Mouse (Mus musculus) midbrain, embryonic 12.5 days (tissue): ENCODE data around the gene Tubb5. TPM values are rescaled to one million over a fixed set of nuclear protein-coding genes. Genes with fewer than 3 reads are reported as not detected.

Experiments
- microRNA-seq: library from miRNA; unstranded; fragments of <30 nt; microRNA quantifications from one replicate; pipeline ENCODE4, GENCODE M21; 2017
- polyA plus RNA-seq: library from polyadenylated mRNA; unstranded; fragments of >200 nt; fragmentation: Nextera tagmentation; extraction: Ambion mirVana; gene quantifications from 2 replicates; pipeline ENCODE4 v1.2.1, GENCODE M21; 2016

The Tubb5 gene
- polyA plus RNA-seq, 1 experiment from 2014 or later = 1,561 TPM

Small RNA genes lying within 50 kb of the gene (microRNA-seq; reads per million reads assigned to microRNA genes)
- 0.70 reads per million for gene Gm28033

Other genes with a start within 250 kb of the Tubb5 start
- gene Sfta2, start 236.8 kb downstream of the Tubb5 start, polyA plus RNA-seq = not detected in 2 replicates
- gene Gm9573, start 211.7 kb downstream of the Tubb5 start, polyA plus RNA-seq = not detected in 2 replicates
- gene Mucl3, start 194.6 kb downstream of the Tubb5 start, polyA plus RNA-seq = 0.08 TPM in 1 of 2 replicates, not detected in the other
- gene Vars2, start 170.7 kb downstream of the Tubb5 start, polyA plus RNA-seq = 18.7 and 19.0 TPM in 2 replicates
- gene Gtf2h4, start 164.6 kb downstream of the Tubb5 start, polyA plus RNA-seq = 34.0 and 34.9 TPM in 2 replicates
- gene Ddr1, start 133.7 kb downstream of the Tubb5 start, polyA plus RNA-seq = 201 and 218 TPM in 2 replicates
- gene Ier3, start 16.6 kb downstream of the Tubb5 start, polyA plus RNA-seq = 5.4 and 7.5 TPM in 2 replicates
- gene Flot1, start 15.1 kb downstream of the Tubb5 start, polyA plus RNA-seq = 49.0 and 53.5 TPM in 2 replicates
- 19.1 and 20.3 TPM in 2 replicates for gene Mdc1, start 3.2 kb upstream of the Tubb5 start, polyA plus RNA-seq
- gene Nrm, start 23.0 kb upstream of the Tubb5 start, polyA plus RNA-seq = 48.5 and 48.6 TPM in 2 replicates
- gene Ppp1r18, start 27.3 kb upstream of the Tubb5 start, polyA plus RNA-seq = 27.7 and 27.9 TPM in 2 replicates
- 47.8 and 48.2 TPM in 2 replicates for gene Dhx16, start 41.5 kb upstream of the Tubb5 start, polyA plus RNA-seq
- gene 2310061I04Rik, start 59.1 kb upstream of the Tubb5 start, polyA plus RNA-seq = 24.9 and 29.2 TPM in 2 replicates
- 279 and 282 TPM in 2 replicates for gene Atat1, start 71.8 kb upstream of the Tubb5 start, polyA plus RNA-seq
- 45.5 and 53.6 TPM in 2 replicates for gene Mrps18b, start 78.1 kb upstream of the Tubb5 start, polyA plus RNA-seq
- 68.6 and 70.4 TPM in 2 replicates for gene Ppp1r10, start 78.1 kb upstream of the Tubb5 start, polyA plus RNA-seq
- gene Abcf1, start 131.5 kb upstream of the Tubb5 start, polyA plus RNA-seq = 104 and 118 TPM in 2 replicates
- gene Gnl1, start 141.5 kb upstream of the Tubb5 start, polyA plus RNA-seq = 48.5 and 52.0 TPM in 2 replicates
- gene Prr3, start 141.9 kb upstream of the Tubb5 start, polyA plus RNA-seq = 49.2 and 53.4 TPM in 2 replicates
- gene H2-T24, start 182.3 kb upstream of the Tubb5 start, polyA plus RNA-seq = 4.1 and 5.0 TPM in 2 replicates
- 4.2 and 6.1 TPM in 2 replicates for gene H2-T23, start 194.5 kb upstream of the Tubb5 start, polyA plus RNA-seq
- gene H2-T22, start 204.4 kb upstream of the Tubb5 start, polyA plus RNA-seq = 6.4 and 6.8 TPM in 2 replicates
- not detected in 2 replicates for gene Gm6034, start 204.7 kb upstream of the Tubb5 start, polyA plus RNA-seq
- gene Gm11127, start 220.1 kb upstream of the Tubb5 start, polyA plus RNA-seq = not detected in 2 replicates